Mouse (Mus musculus): ENCODE results near the gene Tmem131l.

Tmem131l gene

DNA sequence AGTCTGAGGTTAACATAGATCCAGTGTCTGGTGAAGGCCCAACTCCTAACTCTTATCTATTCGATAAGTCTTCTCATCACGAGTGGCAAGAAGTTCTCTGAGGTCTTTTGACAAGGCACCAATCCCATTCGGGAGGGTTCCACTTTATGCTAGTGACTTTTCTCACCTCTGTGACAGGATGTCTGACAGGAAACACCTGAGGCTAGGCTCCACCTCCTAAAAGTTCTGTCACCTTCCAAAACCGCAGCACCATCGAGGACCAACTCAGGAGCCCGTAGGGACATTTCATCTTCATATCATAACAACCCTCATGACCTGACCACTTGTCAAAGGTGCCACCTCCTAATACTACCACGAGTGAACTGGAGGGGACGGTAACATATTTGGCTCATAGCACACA is 6.2 kb upstream of the Tmem131l start:
- DNase-seq (ENCODE audit: low spot score) = no peak

DNA sequence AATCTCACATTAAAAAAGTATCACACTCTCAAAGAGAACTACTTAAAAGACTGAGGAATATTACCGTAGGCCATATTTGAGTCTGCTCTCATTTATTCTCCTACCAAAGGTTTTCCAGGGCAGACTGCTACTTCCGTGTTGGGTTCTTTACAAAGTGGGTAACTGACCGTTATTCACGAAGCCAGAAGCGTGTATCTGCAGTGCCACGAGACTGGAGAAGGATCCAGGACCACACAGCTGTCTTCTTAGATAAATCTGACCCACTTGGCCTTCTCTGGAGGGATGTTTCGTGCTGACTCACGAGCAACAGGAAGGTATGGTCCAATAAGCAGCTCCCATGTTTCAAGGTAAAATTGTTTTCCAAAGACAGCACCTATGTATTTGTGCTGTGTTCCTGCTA is 1.8 kb upstream of the Tmem131l start:
- no peak for DNase-seq (ENCODE audit: low spot score)

DNA sequence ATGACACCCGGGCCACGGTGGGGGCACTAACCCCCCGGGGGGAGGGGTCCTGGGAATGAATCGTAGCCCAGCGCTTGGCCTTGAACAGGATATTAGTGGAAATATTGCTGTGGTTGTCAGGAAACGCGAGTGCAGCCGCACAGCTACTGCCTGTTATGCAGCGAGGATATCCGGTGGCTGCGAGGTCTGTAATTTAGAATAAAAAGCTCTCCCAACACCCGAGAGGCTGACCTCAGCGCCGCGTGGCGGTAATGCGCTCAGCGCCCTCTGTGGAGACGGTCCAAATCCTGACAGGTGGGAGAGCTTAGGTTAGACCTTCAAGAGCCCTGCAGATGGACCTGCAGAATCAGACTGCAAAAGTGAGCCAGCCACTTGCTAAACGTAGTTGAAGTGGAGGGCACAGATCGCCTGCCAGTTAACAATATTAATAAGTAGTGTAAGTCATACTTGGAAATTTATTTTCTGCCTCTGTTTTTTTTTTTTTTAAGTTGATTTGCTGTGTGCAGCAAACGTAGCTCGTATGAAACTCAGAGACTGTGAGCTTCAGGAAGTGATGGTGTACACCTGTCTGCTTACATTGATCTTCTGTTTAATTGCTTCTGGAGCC is 604 bp upstream of the Tmem131l start:
- DNase-seq (ENCODE audit: low spot score) = peak; percentile 77

DNA sequence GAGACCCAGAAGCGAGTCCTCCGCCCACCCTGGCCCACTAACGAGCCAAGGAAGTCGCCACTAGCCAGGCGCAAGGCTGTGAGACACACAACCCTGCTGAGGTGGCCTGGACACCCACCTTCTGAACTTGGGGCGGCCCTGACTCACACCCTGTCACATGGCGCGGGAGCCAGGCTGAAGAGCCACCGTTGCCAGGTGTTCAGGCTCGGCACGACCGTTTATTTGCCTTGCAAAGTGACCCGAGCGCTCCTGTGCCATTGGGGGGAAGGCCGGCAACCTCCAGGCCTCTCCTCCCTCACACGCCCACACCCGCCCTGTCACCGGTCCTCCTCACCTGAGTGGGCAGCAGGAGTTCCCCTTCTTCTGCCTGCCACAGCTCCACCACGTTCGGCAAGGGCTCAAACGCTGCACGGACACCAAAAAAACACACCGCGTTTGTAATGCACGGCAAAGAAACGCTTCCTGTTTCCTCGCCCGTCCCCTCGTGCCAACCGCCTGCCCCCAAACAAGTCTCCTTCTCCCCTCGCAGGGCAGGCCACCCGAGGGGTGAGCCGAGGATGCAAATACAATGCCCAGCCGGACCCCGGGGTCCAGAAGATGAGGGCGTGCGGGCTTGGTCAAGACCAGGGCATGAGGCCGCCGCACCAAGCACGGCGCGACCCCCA is 862 bp downstream of the Tmem131l start:
- DNase-seq (ENCODE audit: low spot score) = peak; percentile 67

DNA sequence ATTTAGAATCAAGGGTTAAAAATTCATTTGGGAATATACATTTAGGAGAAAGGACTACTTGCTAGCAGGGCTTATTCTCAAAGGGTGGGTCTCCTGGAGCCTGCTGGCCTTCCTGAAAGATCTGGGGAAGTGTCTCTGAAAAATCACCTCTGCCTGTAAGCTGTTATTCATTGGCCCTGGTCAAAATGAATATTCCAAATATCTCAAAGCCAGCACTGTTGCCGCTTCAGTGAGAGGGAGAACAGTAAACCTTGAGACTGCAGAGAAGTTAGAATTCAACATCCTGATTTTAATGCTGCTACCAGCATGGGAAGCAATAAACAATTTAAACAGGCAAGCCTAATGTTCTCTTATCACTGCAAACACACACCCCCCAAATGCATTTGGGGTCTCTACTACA is 1.8 kb downstream of the Tmem131l start:
- DNase-seq (ENCODE audit: low spot score) = no peak

DNA sequence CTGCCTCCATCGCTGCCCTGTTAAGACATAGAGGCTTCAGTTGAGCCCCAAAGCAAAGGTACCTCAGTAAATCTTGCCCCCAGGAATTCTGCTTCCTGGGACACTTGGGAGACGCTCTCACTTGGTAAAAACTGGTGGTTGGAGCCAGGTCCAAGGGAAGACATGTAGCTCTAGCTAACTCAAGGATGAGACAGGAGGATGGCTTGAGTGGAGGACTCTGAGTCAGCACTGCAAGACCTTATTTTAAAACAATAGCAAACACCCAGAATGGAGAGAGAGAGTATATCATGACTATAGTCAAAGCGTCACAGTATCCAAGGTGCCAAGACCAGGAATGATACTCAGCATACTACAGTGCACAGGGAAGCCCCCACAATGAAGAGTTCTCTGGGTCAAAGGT is 2.4 kb downstream of the Tmem131l start:
- DNase-seq (ENCODE audit: low spot score) = no peak

DNA sequence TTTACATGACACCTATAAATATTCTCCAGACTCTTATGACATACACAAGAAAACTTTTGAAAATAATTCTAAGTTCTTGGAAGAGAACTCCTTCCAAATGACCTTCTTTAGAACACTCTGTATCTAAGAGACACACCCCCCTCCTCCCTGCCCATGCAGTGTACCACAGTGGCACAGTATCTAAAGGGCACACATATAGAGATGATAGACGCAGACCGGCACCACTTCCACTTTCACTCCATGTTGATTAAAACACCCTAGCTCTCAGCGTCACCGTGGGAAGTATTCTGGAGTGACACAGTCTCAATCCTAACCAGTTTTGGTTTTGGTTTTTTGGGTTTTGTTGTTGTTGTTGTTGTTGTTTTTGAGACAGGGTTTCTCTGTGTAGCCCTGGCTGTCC is 3.1 kb downstream of the Tmem131l start:
- no peak for DNase-seq (ENCODE audit: low spot score)

DNA sequence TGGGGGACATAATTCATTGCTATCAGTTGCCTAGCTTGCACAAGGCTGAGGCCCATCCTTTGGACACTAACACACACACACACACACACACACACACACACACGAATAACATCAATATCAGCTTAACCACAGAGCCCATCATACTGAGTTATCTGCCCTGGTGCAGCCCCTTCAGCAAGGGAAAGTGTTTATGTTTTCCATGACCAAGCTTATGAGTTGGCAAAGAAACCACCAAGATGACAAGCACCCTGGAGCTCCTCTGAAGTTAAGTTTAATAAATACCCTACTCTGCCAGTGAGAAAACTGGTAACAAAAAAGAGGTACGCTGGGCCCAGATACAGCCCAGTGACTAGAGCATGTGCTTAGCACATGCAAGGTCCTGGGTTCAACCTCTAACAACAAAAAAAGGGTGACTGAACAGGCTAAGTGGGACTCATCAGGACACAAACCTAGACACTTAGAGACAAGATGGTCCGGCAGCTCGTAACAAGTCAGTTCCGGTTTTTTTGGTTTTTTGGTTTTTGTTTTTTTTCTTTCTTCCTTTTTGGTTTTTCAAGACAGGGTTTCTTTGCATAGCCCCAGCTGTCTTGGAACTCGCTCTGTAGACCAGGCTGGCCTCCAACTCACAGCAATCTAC is 4.1 kb downstream of the Tmem131l start:
- DNase-seq (ENCODE audit: low spot score) = no peak

DNA sequence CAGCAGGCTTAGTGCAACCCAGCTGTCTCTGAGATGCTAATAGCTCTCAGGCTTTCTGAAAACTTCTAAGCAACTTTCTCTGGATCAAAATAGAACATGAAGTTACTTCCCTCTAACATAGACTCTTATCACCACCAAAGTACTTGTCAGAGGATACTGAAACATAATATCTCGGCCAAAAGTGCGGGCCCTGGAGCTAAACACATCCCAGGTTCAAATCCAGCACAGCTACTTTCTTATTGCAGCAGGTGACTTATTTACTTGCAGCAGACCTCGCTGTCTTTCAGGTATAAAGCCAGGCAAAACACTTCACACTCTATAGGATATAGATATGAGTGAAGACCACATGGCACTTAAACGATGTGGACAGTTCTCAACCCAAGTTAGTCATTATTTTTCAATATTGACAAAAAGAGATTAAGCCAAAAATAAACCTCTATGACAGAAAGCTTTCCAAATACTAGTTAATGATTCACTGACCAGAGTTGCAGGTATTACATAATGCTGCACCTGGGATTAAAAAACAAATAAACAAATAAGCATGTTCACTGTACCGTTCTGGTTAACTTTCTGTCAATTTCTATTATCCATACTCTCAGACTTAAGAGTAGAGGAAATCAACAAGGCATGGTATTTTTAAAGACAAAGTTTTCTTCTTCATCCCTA is 5.7 kb downstream of the Tmem131l start:
- DNase-seq (ENCODE audit: low spot score) = no peak

DNA sequence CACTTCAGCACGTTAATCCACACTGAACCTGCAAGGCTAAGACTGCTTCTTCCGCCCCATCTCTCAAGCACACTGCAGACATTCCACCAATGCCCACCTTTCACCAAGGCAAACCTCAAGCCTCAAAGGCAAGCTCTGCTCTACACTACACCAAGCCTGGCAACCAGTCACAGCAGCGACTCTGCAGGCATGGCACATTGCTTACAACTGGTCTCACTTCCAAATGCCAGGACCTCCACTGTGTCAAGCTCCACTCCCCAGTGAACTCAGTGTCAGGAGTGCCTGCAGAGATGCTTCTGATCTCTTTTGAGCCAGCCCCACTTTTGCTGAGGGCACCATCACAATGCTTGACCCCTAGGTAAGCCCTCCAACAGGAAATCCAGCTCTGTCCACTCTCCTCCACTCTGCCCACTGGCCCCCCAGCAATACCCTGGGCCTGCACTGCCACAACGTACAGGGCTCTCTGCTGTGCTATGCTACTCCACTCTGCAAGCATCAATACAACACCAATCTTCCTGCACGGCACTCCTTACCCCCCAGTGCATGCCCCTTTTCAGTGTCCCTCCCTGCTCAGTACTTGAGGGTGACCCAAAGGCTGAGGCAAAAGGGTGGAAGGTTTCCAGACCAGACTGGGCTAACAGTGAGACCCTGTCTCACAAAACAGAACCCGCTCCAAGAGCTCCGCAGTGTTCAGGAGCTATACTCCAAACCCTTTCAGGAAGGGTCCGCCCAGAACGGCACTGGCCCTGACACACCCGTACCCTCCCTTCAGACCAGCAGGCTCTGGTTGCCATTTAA is 6.8 kb downstream of the Tmem131l start:
- no peak for DNase-seq (ENCODE audit: low spot score)

DNA sequence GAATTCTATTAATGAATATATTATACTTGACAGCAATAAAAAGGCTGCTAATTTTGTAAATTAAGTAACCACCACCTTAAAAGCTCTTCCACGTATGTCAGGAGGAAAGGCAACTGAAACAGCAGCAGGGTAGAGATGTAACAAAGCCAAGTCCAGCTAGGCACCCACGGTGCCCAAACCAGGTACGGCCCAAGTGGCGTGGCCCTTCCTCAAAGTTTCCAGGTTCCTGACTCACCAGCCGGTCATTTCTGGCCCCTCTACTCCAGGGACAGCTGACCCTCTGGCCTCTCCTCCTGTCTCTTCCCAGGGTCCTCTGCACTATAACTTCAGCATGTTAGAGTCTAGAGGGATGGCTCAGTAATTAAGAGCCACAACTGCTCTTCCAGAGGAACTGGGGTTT is 7.6 kb downstream of the Tmem131l start:
- no peak for DNase-seq (ENCODE audit: low spot score)

DNA sequence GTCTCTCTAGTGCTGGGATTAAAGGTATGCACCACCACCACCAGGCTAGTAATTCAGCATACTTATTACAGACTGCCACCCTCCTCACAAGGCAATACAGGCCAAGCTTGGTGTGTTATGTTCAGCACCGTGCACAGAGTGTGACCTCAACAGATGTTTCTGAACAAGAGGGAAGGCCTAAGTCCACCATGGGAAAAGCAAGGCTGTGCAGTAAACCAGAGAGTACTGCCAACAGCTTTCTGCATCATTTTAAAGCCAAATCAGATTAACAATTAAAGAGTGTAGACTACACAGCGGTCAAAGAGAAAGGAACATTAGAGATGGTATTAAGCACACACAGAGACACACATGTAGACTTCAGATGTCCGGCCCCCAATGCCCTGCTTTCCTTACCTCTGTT is 8.8 kb downstream of the Tmem131l start:
- no peak for DNase-seq (ENCODE audit: low spot score)

DNA sequence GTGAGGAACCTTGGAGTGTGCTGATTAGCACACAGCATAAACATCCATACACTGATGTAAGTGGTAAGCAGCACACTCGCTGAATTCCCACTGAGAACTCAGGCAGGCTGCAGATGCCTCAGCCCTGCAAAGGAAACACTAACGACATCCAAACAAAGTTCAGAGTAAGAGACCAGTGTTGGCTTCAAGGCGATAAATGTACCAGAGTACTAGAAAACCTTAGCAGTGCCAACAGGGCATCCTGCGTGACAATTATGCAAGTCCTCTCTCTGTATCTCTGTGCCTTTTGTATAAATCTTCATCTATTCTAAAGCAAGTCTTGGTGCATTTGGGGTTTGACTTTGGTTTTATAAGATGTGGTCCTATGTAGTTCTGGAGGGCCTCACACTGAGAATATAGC is 11.0 kb downstream of the Tmem131l start:
- DNase-seq (ENCODE audit: low spot score) = no peak

DNA sequence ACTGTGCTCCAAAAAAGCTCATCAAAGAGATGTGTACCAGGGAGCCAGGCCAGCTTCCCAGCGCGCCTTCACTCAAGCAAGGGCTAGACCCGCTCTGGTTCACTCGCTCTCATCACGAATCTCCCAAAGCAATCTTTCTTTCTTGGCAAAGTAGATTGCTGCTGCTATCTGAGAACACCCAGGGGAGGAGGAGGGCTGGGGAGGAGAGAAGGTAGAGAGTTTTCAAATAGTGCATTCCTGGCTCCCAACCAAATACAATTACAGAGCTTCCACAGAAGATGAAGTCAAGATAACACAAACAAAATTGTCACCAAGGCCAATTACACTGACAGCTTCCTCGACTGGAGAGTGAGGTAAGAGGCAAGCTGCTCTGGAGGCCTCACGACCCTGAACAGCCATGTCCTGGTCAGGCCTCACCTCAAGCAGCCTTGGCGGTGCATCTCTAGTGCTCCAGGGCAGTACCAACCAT is 12.2 kb downstream of the Tmem131l start:
- no peak for DNase-seq (ENCODE audit: low spot score)

DNA sequence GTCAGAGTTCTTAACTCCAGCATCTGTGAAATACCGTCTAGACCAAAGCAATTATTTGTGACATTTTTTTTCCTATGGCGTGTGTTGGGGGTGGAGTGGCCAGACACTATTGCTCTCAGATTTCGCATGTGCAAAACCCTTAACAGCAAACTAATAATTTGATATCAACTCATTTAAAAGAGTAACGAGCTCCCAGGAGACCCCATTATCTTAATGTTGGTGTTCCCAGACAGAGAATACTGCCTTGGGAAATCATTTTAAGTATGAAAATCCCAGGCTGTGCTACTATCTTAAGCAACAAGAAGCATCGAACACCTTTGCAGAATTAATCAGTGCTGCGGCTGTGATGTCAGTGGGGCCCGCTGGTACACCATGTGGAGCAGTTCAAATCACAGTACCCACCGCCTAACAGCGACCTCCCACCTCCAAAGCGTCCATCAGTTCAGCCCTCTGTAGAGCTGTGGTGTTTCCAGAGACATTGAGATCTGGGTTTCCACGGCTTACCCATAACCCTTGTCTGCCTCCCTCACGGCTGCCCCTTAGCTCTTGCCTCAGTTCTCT is 15.4 kb downstream of the Tmem131l start:
- DNase-seq (ENCODE audit: low spot score) = no peak

DNA sequence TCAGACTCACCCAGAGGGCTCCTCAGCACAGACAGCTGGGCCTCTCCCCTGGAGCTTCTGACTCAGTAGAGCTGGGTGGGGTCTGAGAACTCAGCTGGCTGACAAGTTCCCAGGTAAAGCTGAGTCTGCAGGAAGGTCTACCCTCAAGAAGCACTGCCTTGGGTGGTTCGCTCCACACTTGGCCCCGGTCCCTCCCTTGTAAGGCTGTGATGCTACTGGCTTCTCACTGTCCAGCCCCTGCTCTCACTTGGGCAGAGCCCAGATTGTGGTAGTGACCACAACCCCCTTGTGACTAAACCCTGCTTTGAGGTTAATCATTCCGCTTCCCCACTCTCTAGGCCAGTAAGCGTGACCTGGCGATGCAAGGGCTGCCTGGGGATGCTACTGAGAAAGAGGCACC is 17.3 kb downstream of the Tmem131l start:
- no peak for DNase-seq (ENCODE audit: low spot score)

DNA sequence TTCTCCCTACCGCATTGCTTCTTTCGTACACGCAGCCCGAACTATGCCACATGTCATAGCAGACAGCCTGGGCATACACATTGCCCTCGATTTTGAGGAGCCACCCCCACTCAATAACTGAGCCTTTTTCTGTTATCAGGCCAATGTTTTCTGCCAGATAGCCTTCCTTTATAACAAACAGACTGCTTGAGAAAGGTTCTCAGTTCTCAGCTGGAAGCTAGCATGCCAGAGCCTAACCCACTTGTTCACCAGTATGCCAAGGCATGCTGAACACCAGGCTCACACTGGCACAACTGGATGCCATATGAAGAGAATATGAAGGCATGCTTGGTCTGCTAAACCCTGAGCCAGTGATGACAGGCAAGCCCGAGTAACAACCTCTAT is 17.8 kb downstream of the Tmem131l start:
- DNase-seq (ENCODE audit: low spot score) = no peak

DNA sequence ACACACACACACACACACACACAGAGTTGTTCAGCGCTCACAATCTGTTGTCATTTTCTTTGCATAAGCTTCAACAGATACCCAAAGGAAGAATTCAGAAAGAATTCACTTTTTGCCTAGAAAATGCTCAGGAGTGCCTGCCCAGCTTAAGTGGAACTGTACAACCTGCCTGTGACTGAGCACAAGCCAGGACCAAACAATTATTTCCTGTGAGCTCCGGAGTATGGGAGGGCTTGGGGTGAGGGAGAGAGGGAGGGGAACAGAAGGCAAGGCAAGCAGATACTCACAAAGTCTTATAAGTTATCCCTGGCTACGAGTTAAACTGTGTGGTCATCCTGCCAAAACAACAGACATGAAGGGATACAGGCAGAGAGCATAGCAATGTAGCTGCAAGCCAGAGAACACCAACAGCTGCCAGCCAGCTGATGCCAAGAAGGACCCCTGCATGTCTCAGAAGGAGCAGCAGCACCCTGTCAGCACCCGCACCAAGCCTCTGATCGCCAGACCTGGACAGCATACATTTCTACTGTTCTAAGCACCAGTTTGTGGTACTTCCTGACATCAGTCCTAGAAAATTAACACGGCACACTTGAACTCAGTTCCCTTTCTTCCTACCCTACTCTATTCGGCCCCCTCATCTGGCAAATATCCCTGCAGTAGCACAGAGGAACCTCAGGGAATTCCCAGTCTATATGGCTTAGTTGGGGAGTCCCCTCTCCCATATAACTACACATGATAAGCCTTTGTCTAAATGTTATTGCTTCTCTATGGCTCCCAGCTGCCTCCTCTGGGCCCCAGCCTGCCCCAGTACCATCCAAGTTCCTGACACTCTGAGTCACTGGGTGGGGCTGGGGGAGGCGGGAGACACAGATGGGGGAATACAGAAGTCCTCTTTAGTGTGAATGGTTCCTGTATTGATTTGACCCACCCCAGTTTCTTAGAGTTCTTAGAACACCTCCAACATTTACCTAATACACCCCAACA is 18.5 kb downstream of the Tmem131l start:
- DNase-seq (ENCODE audit: low spot score) = no peak

DNA sequence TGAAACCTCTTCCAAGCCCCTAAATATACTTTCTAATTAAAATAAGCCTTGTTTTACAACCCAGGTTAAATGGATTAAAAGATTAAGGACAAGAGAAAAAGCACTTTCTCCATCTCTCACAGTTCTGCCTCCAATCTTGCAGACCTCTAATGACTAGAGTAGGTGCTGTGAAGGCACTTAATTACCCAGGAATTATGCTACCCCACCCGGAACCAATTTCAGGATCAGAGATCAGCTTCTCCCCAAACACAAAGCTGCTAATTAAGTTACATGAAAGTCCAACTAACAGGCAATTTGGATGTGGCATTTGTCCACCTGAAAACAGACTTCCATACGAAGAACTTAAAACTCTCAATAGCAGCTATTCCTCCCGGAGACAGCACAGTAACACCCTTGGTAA is 19.4 kb downstream of the Tmem131l start:
- DNase-seq (ENCODE audit: low spot score) = no peak

DNA sequence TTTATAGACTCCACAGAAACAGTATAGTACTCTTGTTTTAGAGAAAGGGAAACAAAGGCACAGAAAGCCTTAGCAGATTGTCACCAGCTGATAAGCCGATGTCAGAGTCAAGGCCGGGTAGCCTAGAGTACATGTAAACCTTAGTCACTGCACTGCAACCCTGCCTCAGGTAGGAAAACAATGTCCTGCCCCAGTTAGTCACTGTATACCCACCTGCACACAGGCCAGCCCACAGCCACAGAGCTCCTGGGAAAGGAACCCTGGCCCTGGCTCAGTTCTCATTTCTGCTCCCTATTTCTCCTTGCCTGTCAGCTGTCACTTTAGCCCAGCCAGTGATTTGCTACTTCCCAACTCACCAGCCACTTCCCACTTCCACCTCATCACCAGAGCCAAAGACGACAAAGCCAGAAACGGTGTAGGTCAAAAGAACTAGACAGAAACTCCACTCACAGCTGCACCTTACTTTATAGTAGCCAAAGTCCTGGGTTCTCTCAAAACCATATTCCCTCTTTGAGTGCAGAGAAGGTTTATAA is 24.4 kb downstream of the Tmem131l start:
- no peak for DNase-seq (ENCODE audit: low spot score)

Data from embryo, embryonic 10.5 days (tissue).